Mouse (Mus musculus) heart, adult 9 months (tissue): ENCODE data around the gene Cnnm3.

Experiments
- DNase-seq, 2 experiments: peaks; one replicate each; pipeline ENCODE4 v3.0.0; 2022; ENCODE audit warnings: low spot score in 2 of 2

The Cnnm3 gene

GRCm38 (mm10) chr1:36511289-36512021, at the start of gene Cnnm3:
Cnnm3 (plus strand) TSS chr1:36511867.
- DNase-seq: peak; percentile 99

GRCm38 (mm10) chr1:36465641-36466160, 46.0 kb upstream of the Cnnm3 start:
- no peak for DNase-seq

GRCm38 (mm10) chr1:36467446-36467845, 44.2 kb upstream of the Cnnm3 start:
- DNase-seq: no peak

GRCm38 (mm10) chr1:36469811-36470444, 41.7 kb upstream of the Cnnm3 start:
- DNase-seq: peak; percentile 53 to 59

GRCm38 (mm10) chr1:36471181-36472105, 40.2 kb upstream of the Cnnm3 start, which contains the start of gene Cnnm4:
Cnnm4 (plus strand) TSS chr1:36471620.
- DNase-seq: peak; percentile 84 to 87

GRCm38 (mm10) chr1:36472106-36472440, 39.6 kb upstream of the Cnnm3 start:
- DNase-seq: no peak

- DNase-seq: no peak
Measured at GRCm38 (mm10) chr1:36473211-36473780, 38.4 kb upstream of the Cnnm3 start.

GRCm38 (mm10) chr1:36474646-36475045, 37.0 kb upstream of the Cnnm3 start:
- DNase-seq: no peak

- no peak for DNase-seq
Measured at GRCm38 (mm10) chr1:36475480-36476110, 36.1 kb upstream of the Cnnm3 start.

- no peak for DNase-seq
Measured at GRCm38 (mm10) chr1:36476426-36476825, 35.2 kb upstream of the Cnnm3 start.

GRCm38 (mm10) chr1:36478343-36478795, 33.3 kb upstream of the Cnnm3 start:
- DNase-seq: no peak

GRCm38 (mm10) chr1:36479903-36480899, 31.5 kb upstream of the Cnnm3 start:
- no peak for DNase-seq

GRCm38 (mm10) chr1:36483825-36484224, 27.8 kb upstream of the Cnnm3 start:
- DNase-seq: no peak

GRCm38 (mm10) chr1:36485080-36485479, 26.6 kb upstream of the Cnnm3 start:
- DNase-seq: no peak

- no peak for DNase-seq
Measured at GRCm38 (mm10) chr1:36487111-36487510, 24.6 kb upstream of the Cnnm3 start.

- DNase-seq: no peak
Measured at GRCm38 (mm10) chr1:36489661-36490060, 22.0 kb upstream of the Cnnm3 start.

- peak; percentile 69 to 71 for DNase-seq
Measured at GRCm38 (mm10) chr1:36492416-36493139, 19.1 kb upstream of the Cnnm3 start.

- no peak for DNase-seq
Measured at GRCm38 (mm10) chr1:36493299-36493698, 18.4 kb upstream of the Cnnm3 start.

- no peak for DNase-seq
Measured at GRCm38 (mm10) chr1:36496719-36497118, 14.9 kb upstream of the Cnnm3 start.
